Mouse (Mus musculus) lung, postnatal 0 days (tissue): ENCODE data around the gene Rln3. TPM values are rescaled to one million over a fixed set of nuclear protein-coding genes. Genes with fewer than 3 reads are reported as not detected.

Experiments
- ATAC-seq: fragments of 200-750 bp; cut with Nextera tagmentation; 2 replicates; pipeline ENCODE4 v1.8.0; 2017; ENCODE audit warnings: moderate library complexity
- DNase-seq: peaks from one replicate; pipeline ENCODE4 v3.0.0-alpha.2; 2016; ENCODE audit warnings: low spot score
- H3K27ac ChIP-seq: fragments of 300-500 bp; sonication (generic); 2 replicates; pipeline ENCODE4 v1.5.1; 2014; ENCODE audit warnings: antibody characterized with exemption, mild to moderate bottlenecking, low read length, mixed read lengths
- H3K27me3 ChIP-seq: fragments of 300-500 bp; sonication (generic); replicated peaks from 2 replicates; pipeline ENCODE4 v1.6.1; 2014; ENCODE audit warnings: low read length, mixed read lengths; ENCODE audit not compliant: insufficient read depth
- H3K36me3 ChIP-seq: fragments of 300-500 bp; sonication (generic); 2 replicates; pipeline ENCODE4 v1.6.1; 2014; ENCODE audit warnings: low read length, mixed read lengths; ENCODE audit not compliant: insufficient read depth
- H3K4me1 ChIP-seq: fragments of 300-500 bp; sonication (generic); 2 replicates; pipeline ENCODE4 v1.6.1; 2014; ENCODE audit warnings: antibody characterized with exemption, low read depth, low read length, mixed read lengths; ENCODE audit not compliant: insufficient read depth
- H3K4me2 ChIP-seq: fragments of 300-500 bp; sonication (generic); replicated peaks from 2 replicates; pipeline ENCODE4 v1.6.1; 2014; ENCODE audit warnings: low read depth, mild to moderate bottlenecking, low read length, moderate library complexity, mixed read lengths
- H3K4me3 ChIP-seq: fragments of 300-500 bp; sonication (generic); 2 replicates; pipeline ENCODE4 v1.5.1; 2014; ENCODE audit warnings: low read depth, low read length
- H3K9ac ChIP-seq: fragments of 300-500 bp; sonication (generic); replicated peaks from 2 replicates; pipeline ENCODE4 v1.6.1; 2014; ENCODE audit warnings: low read depth, mild to moderate bottlenecking
- H3K9me3 ChIP-seq: fragments of 300-500 bp; sonication (generic); 2 replicates; pipeline ENCODE4 v1.6.1; 2016; ENCODE audit warnings: low read length, mixed read lengths
- CTCF ChIP-seq: IDR thresholded peaks from 2 replicates; pipeline ENCODE4 v1.5.1; 2016; ENCODE audit warnings: antibody characterized with exemption, mild to moderate bottlenecking
- EP300 ChIP-seq: IDR thresholded peaks from 2 replicates; pipeline ENCODE4 v1.6.1; 2016; ENCODE audit warnings: antibody characterized with exemption, mild to moderate bottlenecking, control low read depth
- WGBS: fragments of 180-500 bp; shearing (Covaris S2); extraction: QIAGEN DNeasy Blood & Tissue Kit; methylation state at CpG from one replicate; pipeline ENCODE4 v1.1.7; 2014; 5-methylcytosine and 5-hydroxymethylcytosine counted together
- polyA plus RNA-seq: library from polyadenylated mRNA; unstranded; fragments of >200 nt; fragmentation: Nextera tagmentation; extraction: Ambion mirVana; gene quantifications from 2 replicates; pipeline ENCODE4 v1.2.1, GENCODE M21; 2015

Gene Rln3
- polyA plus RNA-seq, 1 experiment from 2014 or later = 0.26 TPM

GRCm38 (mm10) chr8:84063861-84064610 is 19.2 kb upstream of the Rln3 start:
- H3K9me3 ChIP-seq = no peaks in the 10 kb centered on the region
- H3K27me3 ChIP-seq = no peaks in the 10 kb centered on the region
- no peak overlapping the region for H3K4me3 ChIP-seq
- H3K4me2 ChIP-seq = no peak overlapping the region
- no peak for ATAC-seq
- peaks cover 13% of the 10 kb centered on the region; the same call in 1 of the 2 replicates for H3K4me1 ChIP-seq
- 57% methylated on average over 8 of the region's 8 CpGs for WGBS
- TF ChIP-seq EP300 (no peak), CTCF (no peak)
- peak; percentile 26 for DNase-seq
- H3K27ac ChIP-seq = no peak overlapping the region
- no peaks in the 10 kb centered on the region for H3K36me3 ChIP-seq
- H3K9ac ChIP-seq = no peak overlapping the region

GRCm38 (mm10) chr8:84060245-84060644 is 15.4 kb upstream of the Rln3 start:
- ATAC-seq = no peak
- no peaks in the 10 kb centered on the region for H3K9me3 ChIP-seq
- no peak for DNase-seq

GRCm38 (mm10) chr8:84059226-84059625 is 14.4 kb upstream of the Rln3 start:
- H3K9me3 ChIP-seq = no peaks in the 10 kb centered on the region
- 86% methylated on average over 2 of the region's 2 CpGs for WGBS
- H3K27me3 ChIP-seq = no peaks in the 10 kb centered on the region
- H3K4me2 ChIP-seq = no peak overlapping the region
- H3K27ac ChIP-seq = no peak overlapping the region
- H3K4me3 ChIP-seq = no peak overlapping the region
- no peak for DNase-seq
- no peak for ATAC-seq
- no peaks in the 10 kb centered on the region for H3K36me3 ChIP-seq
- 0 out of 2 replicates have a peak, but pooled peaks have one; percentile 6 for TF ChIP-seq CTCF
- no peak for TF ChIP-seq EP300
- H3K4me1 ChIP-seq = no peaks in the 10 kb centered on the region
- no peak overlapping the region for H3K9ac ChIP-seq

More at GRCm38 (mm10) chr8:84060245-84060644, 15.4 kb upstream of the Rln3 start:
- H3K4me3 ChIP-seq = no peak overlapping the region
- TF ChIP-seq EP300 (no peak), CTCF (no peak)
- H3K4me1 ChIP-seq = no peaks in the 10 kb centered on the region
- H3K27me3 ChIP-seq = no peaks in the 10 kb centered on the region
- no peak overlapping the region for H3K4me2 ChIP-seq
- H3K36me3 ChIP-seq = no peaks in the 10 kb centered on the region
- H3K9ac ChIP-seq = no peak overlapping the region
- no peak overlapping the region for H3K27ac ChIP-seq
- WGBS = 72% methylated on average over 2 of the region's 2 CpGs

DNA sequence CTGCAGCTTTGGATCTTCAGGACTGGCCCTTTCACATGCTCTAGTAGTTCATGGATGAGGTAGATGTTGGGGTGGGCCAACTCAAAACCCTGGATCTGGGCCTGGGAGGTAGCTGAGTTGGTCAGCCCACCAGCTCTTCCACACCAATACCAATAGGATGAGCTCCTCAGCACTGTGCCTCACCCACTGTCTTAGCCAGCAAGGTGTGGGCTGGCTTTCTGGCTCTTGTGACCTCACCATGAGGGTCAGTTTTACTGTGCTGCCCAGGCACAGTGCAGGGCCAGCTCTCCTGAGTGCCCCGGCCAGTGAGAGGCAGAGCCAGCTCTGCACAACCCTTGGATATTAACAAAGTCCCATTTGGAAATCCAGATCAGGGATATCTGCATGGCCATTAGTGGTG is 13.0 kb upstream of the Rln3 start:
- 93% methylated on average over 1 of the region's 1 CpGs for whole genome bisulfite sequencing
- no peaks in the 10 kb centered on the region for H3K9me3 ChIP-seq
- no peak for ATAC-seq

GRCm38 (mm10) chr8:84053229-84053628 is 8.4 kb upstream of the Rln3 start:
- H3K27ac ChIP-seq = no peak overlapping the region
- DNase-seq (no peak), ATAC-seq (no peak)
- H3K4me1 ChIP-seq = no peaks in the 10 kb centered on the region
- no peaks in the 10 kb centered on the region for H3K27me3 ChIP-seq
- no peak overlapping the region for H3K4me2 ChIP-seq
- H3K9me3 ChIP-seq = no peaks in the 10 kb centered on the region
- no peak for TF ChIP-seq CTCF
- no peak for TF ChIP-seq EP300
- H3K36me3 ChIP-seq = no peaks in the 10 kb centered on the region
- H3K4me3 ChIP-seq = no peak overlapping the region
- WGBS = 87% methylated on average over 5 of the region's 5 CpGs
- no peak overlapping the region for H3K9ac ChIP-seq

More for the DNA sequence above, 13.0 kb upstream of the Rln3 start:
- Histone ChIP-seq H3K9ac (no peak overlapping the region), H3K27me3 (no peaks in the 10 kb centered on the region), H3K36me3 (no peaks in the 10 kb centered on the region), H3K4me3 (no peak overlapping the region), H3K4me1 (no peaks in the 10 kb centered on the region), H3K27ac (no peak overlapping the region), H3K4me2 (no peak overlapping the region)
- TF ChIP-seq EP300 = no peak
- no peak for TF ChIP-seq CTCF
- DNase-seq = no peak

- no peak overlapping the region for H3K4me2 ChIP-seq
- H3K27me3 ChIP-seq = no peaks in the 10 kb centered on the region
- 19% methylated on average over 3 of the region's 3 CpGs for WGBS
- ATAC-seq = peak; percentile 68
- H3K4me3 ChIP-seq = no peak overlapping the region
- no peaks in the 10 kb centered on the region for H3K36me3 ChIP-seq
- TF ChIP-seq CTCF (no peak), EP300 (no peak)
- peak; percentile 38 for DNase-seq
- H3K27ac ChIP-seq = no peak overlapping the region
- no peaks in the 10 kb centered on the region for H3K4me1 ChIP-seq
- H3K9me3 ChIP-seq = no peaks in the 10 kb centered on the region
- no peak overlapping the region for H3K9ac ChIP-seq
Observed at GRCm38 (mm10) chr8:84052746-84053145, 7.9 kb upstream of the Rln3 start.
